Mouse (Mus musculus) ES-E14 (cell line): ENCODE data around the gene Ldhb. TPM values are rescaled to one million over a fixed set of nuclear protein-coding genes. Genes with fewer than 3 reads are reported as not detected.

Source experiments
- DNase-seq: peaks from one replicate; pipeline ENCODE4 v3.0.0-alpha.2; 2013; ENCODE audit warnings: low read depth, low spot score
- H3K27ac ChIP-seq: 2 replicates; pipeline ENCODE4 v1.5.1; 2012; ENCODE audit warnings: low read depth, mild to moderate bottlenecking, low read length, moderate library complexity, mixed read lengths; ENCODE audit not compliant: poor library complexity, insufficient read depth, severe bottlenecking
- H3K36me3 ChIP-seq: 2 replicates; pipeline ENCODE4 v1.6.1; 2012; ENCODE audit warnings: mild to moderate bottlenecking, low read length, moderate library complexity, mixed read lengths; ENCODE audit not compliant: control insufficient read depth, poor library complexity, insufficient read depth, severe bottlenecking
- H3K4me1 ChIP-seq, 2 experiments: fragments of 150-350 bp in 1 of 2; sonication (generic) in 1 of 2; 2 replicates each; pipeline ENCODE4 v1.6.1; 2012; ENCODE audit warnings: low read length in 2 of 2, mild to moderate bottlenecking in 1 of 2, mixed read lengths in 1 of 2; ENCODE audit not compliant: control insufficient read depth in 2 of 2, insufficient read depth in 2 of 2, poor library complexity in 1 of 2
- H3K4me3 ChIP-seq, 2 experiments: fragments of 150-350 bp in 1 of 2; sonication (generic) in 1 of 2; 2 replicates each; pipeline ENCODE4 v1.5.1; 2012; ENCODE audit warnings: low read length in 2 of 2, low read depth in 1 of 2, mild to moderate bottlenecking in 1 of 2, mixed read lengths in 1 of 2; ENCODE audit not compliant: insufficient read depth in 1 of 2, poor library complexity in 1 of 2, severe bottlenecking in 1 of 2
- H3K9ac ChIP-seq: 2 replicates; pipeline ENCODE4 v1.6.1; 2012; ENCODE audit warnings: low read depth, mild to moderate bottlenecking, low read length, mixed read lengths; ENCODE audit not compliant: poor library complexity, insufficient read depth, severe bottlenecking
- H3K9me3 ChIP-seq: fragments of 150-350 bp; sonication (generic); 2 replicates; pipeline ENCODE4 v1.6.1; 2012; ENCODE audit warnings: low read depth, mild to moderate bottlenecking, low read length; ENCODE audit not compliant: control insufficient read depth, insufficient read depth
- CHD2 ChIP-seq: IDR thresholded peaks from 2 replicates; pipeline ENCODE4 v1.6.1; 2014; ENCODE audit warnings: mild to moderate bottlenecking, low read depth, low read length, inconsistent platforms
- HCFC1 ChIP-seq: IDR thresholded peaks from 2 replicates; pipeline ENCODE4 v1.6.1; 2012; ENCODE audit warnings: low read length, inconsistent platforms, borderline replicate concordance; ENCODE audit not compliant: insufficient read depth
- MAFK ChIP-seq: IDR thresholded peaks from 2 replicates; pipeline ENCODE4 v1.6.1; 2014; ENCODE audit warnings: mild to moderate bottlenecking, low read depth, low read length, inconsistent platforms; ENCODE audit not compliant: insufficient read depth
- ZC3H11A ChIP-seq: IDR thresholded peaks from 2 replicates; pipeline ENCODE4 v1.6.1; 2012; ENCODE audit warnings: low read depth, mild to moderate bottlenecking, inconsistent platforms, low read length, borderline replicate concordance
- ZNF384 ChIP-seq: IDR thresholded peaks from 2 replicates; pipeline ENCODE4 v1.6.1; 2012; ENCODE audit warnings: low read depth, low read length, inconsistent platforms
- in situ Hi-C, 2 experiments: fragments of 600-800 bp; cut with MboI; formaldehyde crosslinking; loops; one replicate each; pipeline ENCODE4 v1.15.1; 2025; ENCODE audit warnings: low sequenced_read_pairs in 2 of 2, inconsistent platforms in 1 of 2; ENCODE audit not compliant: unreplicated experiment in 2 of 2
- total RNA-seq: library from RNA; depleted of rRNA; stranded (reverse); fragments of 300-350 nt; gene quantifications from 2 replicates; pipeline ENCODE4 v1.2.3, GENCODE M21; 2012

Gene Ldhb
- total RNA-seq, 1 experiment = 139 TPM

- Histone ChIP-seq H3K4me1 (no peaks in the 10 kb centered on the region; a peak in 1 of 4 replicates), H3K4me3 (no peak overlapping the region), H3K36me3 (no peaks in the 10 kb centered on the region), H3K9ac (no peak overlapping the region), H3K27ac (no peak overlapping the region), H3K9me3 (no peaks in the 10 kb centered on the region)
- in situ Hi-C loops = no loop called here
- TF ChIP-seq HCFC1 (no peak), CHD2 (no peak), ZNF384 (no peak), ZC3H11A (no peak)
- DNase-seq = no peak
Observed at GRCm38 (mm10) chr6:142471141-142471540, 36.6 kb downstream of the Ldhb start.

- no peak for TF ChIP-seq MAFK
- TF ChIP-seq CHD2 = no peak
- no peak for TF ChIP-seq ZC3H11A
- no peak for TF ChIP-seq HCFC1
- TF ChIP-seq ZNF384 = no peak
- Histone ChIP-seq H3K4me3 (no peak overlapping the region), H3K27ac (no peak overlapping the region), H3K4me1 (no peaks in the 10 kb centered on the region; a peak in 1 of 4 replicates), H3K9me3 (no peaks in the 10 kb centered on the region), H3K36me3 (no peaks in the 10 kb centered on the region), H3K9ac (no peak overlapping the region)
- DNase-seq = no peak
- in situ Hi-C loops = no loop called here
Observed at GRCm38 (mm10) chr6:142469602-142470001, 38.2 kb downstream of the Ldhb start.

GRCm38 (mm10) chr6:142462194-142462593 lies 45.6 kb downstream of the Ldhb start:
- Histone ChIP-seq H3K4me3 (no peak overlapping the region), H3K9me3 (no peaks in the 10 kb centered on the region), H3K9ac (no peak overlapping the region), H3K4me1 (peaks cover 0 to 2% of the 10 kb centered on the region in 2 experiments; a peak in 1 of 4 replicates), H3K36me3 (no peaks in the 10 kb centered on the region), H3K27ac (no peak overlapping the region)
- DNase-seq = no peak
- no peak for TF ChIP-seq MAFK
- no peak for TF ChIP-seq ZC3H11A
- no peak for TF ChIP-seq ZNF384
- no peak for TF ChIP-seq CHD2
- TF ChIP-seq HCFC1 = no peak
- in situ Hi-C loops = no loop called here

GRCm38 (mm10) chr6:142459017-142459678 lies 48.6 kb downstream of the Ldhb start:
- H3K9me3 ChIP-seq = no peaks in the 10 kb centered on the region
- TF ChIP-seq HCFC1 = no peak
- no peak for TF ChIP-seq ZNF384
- no peak for TF ChIP-seq ZC3H11A
- no peak for TF ChIP-seq MAFK
- TF ChIP-seq CHD2 = no peak
- H3K27ac ChIP-seq = no peak overlapping the region
- no peaks in the 10 kb centered on the region for H3K36me3 ChIP-seq
- in situ Hi-C loops = no loop called here
- H3K4me1 ChIP-seq = peaks cover 0 to 4% of the 10 kb centered on the region in 2 experiments; a peak in 1 of 4 replicates
- no peak overlapping the region for H3K9ac ChIP-seq
- DNase-seq = no peak
- no peak overlapping the region for H3K4me3 ChIP-seq

- Histone ChIP-seq H3K36me3 (no peaks in the 10 kb centered on the region), H3K4me1 (peaks cover 0 to 4% of the 10 kb centered on the region in 2 experiments; a peak in 1 of 4 replicates), H3K9me3 (no peaks in the 10 kb centered on the region), H3K27ac (no peak overlapping the region), H3K9ac (no peak overlapping the region), H3K4me3 (no peak overlapping the region)
- in situ Hi-C loops = no loop called here
- no peak for DNase-seq
- no peak for TF ChIP-seq ZC3H11A
Observed at GRCm38 (mm10) chr6:142458010-142458409, 49.7 kb downstream of the Ldhb start.
